Mouse (Mus musculus): Measurements from ENCODE around the gene Olfr878. TPM values are rescaled to one million over a fixed set of nuclear protein-coding genes. Genes with fewer than 3 reads are reported as not detected.

Gene Olfr878
- polyA plus RNA-seq (2016; fragmentation: Nextera tagmentation; extraction: Ambion mirVana): not detected in 2 replicates

DNA sequence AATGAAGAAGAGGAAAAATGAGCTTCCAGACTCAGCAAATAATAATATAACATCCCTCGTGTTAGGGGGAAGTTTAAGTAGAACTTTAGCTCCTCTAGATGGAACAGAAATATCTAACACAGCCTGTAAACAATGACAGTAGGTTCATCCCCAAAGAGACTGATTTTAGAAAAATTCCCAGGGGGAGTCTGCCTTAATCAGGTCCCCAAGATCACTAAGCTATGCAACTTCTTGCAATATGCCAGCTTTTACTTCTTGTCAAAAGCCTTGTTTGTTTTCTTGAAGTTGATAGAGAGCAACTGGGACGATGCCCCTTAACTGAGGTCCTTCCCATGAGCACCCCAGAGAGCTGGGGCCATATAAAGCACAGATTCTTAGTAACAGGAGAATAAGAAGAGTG, at the start of gene Olfr878:
Gene Olfr878, plus strand, starts transcription at position 301 of the 400 bp plus-strand sequence.
- Histone ChIP-seq H3K9ac (no peak within 1 kb of the TSS), H3K4me3 (no peak within 1 kb of the TSS), H3K4me1 (no peaks in the 10 kb centered on the region), H3K9me3 (replicated peaks) (no peaks in the 10 kb centered on the region), H3K4me2 (replicated peaks) (no peak within 1 kb of the TSS), H3K36me3 (no peaks in the 10 kb centered on the region), H3K27ac (no peak within 1 kb of the TSS), H3K27me3 (no peaks in the 10 kb centered on the region)
- no peak for ATAC-seq (ENCODE audit: low FRiP score)
- 81% methylated on average over 2 of the region's 2 CpGs for WGBS

GRCm38 (mm10) chr9:37870246-37870645, 47.4 kb upstream of the Olfr878 start:
- no peaks in the 10 kb centered on the region for H3K9me3 ChIP-seq (replicated peaks)
- H3K4me3 ChIP-seq: no peak overlapping the region
- no peak overlapping the region for H3K4me2 ChIP-seq (replicated peaks)
- 63% methylated on average over 1 of the region's 1 CpGs for WGBS
- ATAC-seq (ENCODE audit: low FRiP score): no peak
- no peaks in the 10 kb centered on the region for H3K27me3 ChIP-seq
- H3K36me3 ChIP-seq: no peaks in the 10 kb centered on the region
- no peaks in the 10 kb centered on the region for H3K4me1 ChIP-seq
- no peak overlapping the region for H3K9ac ChIP-seq
- H3K27ac ChIP-seq: no peak overlapping the region

DNA sequence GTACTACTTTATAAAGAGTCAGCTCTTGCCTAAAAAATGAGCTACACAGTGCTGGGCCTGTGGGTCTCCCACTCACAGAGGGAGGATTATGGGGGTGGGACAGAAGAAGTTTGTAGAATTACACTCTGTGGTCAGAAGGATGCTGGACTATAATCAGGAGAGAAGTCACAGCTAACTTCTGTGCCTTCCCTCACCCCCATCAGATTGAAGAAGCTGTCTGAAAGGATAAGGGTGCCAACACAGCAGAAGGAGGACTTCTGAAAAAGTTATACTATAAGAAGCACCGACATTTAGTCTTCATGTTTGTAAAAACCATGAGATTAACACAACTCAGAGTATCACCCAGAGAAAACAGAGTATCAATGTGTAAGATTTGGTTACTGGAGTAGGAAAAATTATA, 46.5 kb upstream of the Olfr878 start:
- ATAC-seq (ENCODE audit: low FRiP score): no peak
- no peak overlapping the region for H3K4me2 ChIP-seq (replicated peaks)
- H3K36me3 ChIP-seq: no peaks in the 10 kb centered on the region
- no peaks in the 10 kb centered on the region for H3K4me1 ChIP-seq
- no peak overlapping the region for H3K27ac ChIP-seq
- WGBS: 87% methylated on average over 1 of the region's 1 CpGs
- H3K9me3 ChIP-seq (replicated peaks): no peaks in the 10 kb centered on the region
- H3K9ac ChIP-seq: no peak overlapping the region
- no peak overlapping the region for H3K4me3 ChIP-seq
- H3K27me3 ChIP-seq: no peaks in the 10 kb centered on the region

- 77% methylated on average over 1 of the region's 1 CpGs for WGBS
- Histone ChIP-seq H3K4me2 (replicated peaks) (no peak overlapping the region), H3K4me3 (no peak overlapping the region), H3K9ac (no peak overlapping the region), H3K36me3 (no peaks in the 10 kb centered on the region), H3K27me3 (no peaks in the 10 kb centered on the region), H3K27ac (no peak overlapping the region), H3K9me3 (replicated peaks) (no peaks in the 10 kb centered on the region), H3K4me1 (no peaks in the 10 kb centered on the region)
- ATAC-seq (ENCODE audit: low FRiP score): no peak
Measured at GRCm38 (mm10) chr9:37871536-37871935, 46.1 kb upstream of the Olfr878 start.

DNA sequence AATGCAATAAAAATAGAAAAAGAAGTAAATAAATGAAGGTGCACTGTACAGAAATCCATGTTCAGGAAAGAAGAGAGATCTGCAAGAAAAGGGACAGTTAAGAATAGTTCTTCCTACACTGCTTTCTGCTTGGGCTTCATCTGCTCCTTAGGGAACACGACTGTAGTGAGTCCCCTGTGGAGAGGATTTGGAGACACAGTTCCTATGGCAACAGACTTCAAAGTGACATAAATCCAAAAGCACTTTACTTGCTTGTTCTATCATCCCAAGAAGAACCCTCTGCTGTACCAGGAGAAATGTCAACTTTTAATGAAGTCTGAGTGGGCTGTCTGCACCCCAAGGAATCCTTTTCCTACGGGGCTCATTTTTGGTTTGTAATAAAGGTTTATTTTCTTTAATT, 26.7 kb upstream of the Olfr878 start:
- H3K9me3 ChIP-seq (replicated peaks): no peaks in the 10 kb centered on the region
- H3K9ac ChIP-seq: no peak overlapping the region
- H3K4me2 ChIP-seq (replicated peaks): no peak overlapping the region
- 31% methylated on average over 2 of the region's 2 CpGs for WGBS
- H3K4me3 ChIP-seq: no peak overlapping the region
- no peak for ATAC-seq (ENCODE audit: low FRiP score)
- no peak overlapping the region for H3K27ac ChIP-seq
- H3K36me3 ChIP-seq: no peaks in the 10 kb centered on the region
- no peaks in the 10 kb centered on the region for H3K27me3 ChIP-seq
- no peaks in the 10 kb centered on the region for H3K4me1 ChIP-seq

- H3K27ac ChIP-seq: no peak within 1 kb of the TSS
- no peak within 1 kb of the TSS for H3K4me3 ChIP-seq
- H3K9ac ChIP-seq: no peak within 1 kb of the TSS
- no peaks in the 10 kb centered on the region for H3K9me3 ChIP-seq (replicated peaks)
- H3K36me3 ChIP-seq: no peaks in the 10 kb centered on the region
- H3K4me2 ChIP-seq (replicated peaks): no peak within 1 kb of the TSS
- ATAC-seq (ENCODE audit: low FRiP score): no peak
- H3K4me1 ChIP-seq: no peaks in the 10 kb centered on the region
- 27% methylated on average over 2 of the region's 2 CpGs for WGBS
- no peaks in the 10 kb centered on the region for H3K27me3 ChIP-seq
Measured at GRCm38 (mm10) chr9:37896661-37897060, 21.0 kb upstream of the Olfr878 start, which contains the start of gene Olfr145. Gene Olfr145 (plus strand): TSS chr9:37896724.

- ATAC-seq (ENCODE audit: low FRiP score): no peak
- H3K27me3 ChIP-seq: no peaks in the 10 kb centered on the region
- no peak overlapping the region for H3K9ac ChIP-seq
- no peaks in the 10 kb centered on the region for H3K36me3 ChIP-seq
- H3K4me2 ChIP-seq (replicated peaks): no peak overlapping the region
- WGBS: 78% methylated on average over 3 of the region's 3 CpGs
- no peaks in the 10 kb centered on the region for H3K4me1 ChIP-seq
- H3K27ac ChIP-seq: no peak overlapping the region
- no peak overlapping the region for H3K4me3 ChIP-seq
- H3K9me3 ChIP-seq (replicated peaks): no peaks in the 10 kb centered on the region
Measured at GRCm38 (mm10) chr9:37905555-37905954, 12.1 kb upstream of the Olfr878 start.

- H3K36me3 ChIP-seq: no peaks in the 10 kb centered on the region
- 68% methylated on average over 1 of the region's 1 CpGs for WGBS
- H3K4me3 ChIP-seq: no peak overlapping the region
- H3K9ac ChIP-seq: no peak overlapping the region
- H3K27me3 ChIP-seq: no peaks in the 10 kb centered on the region
- no peak for ATAC-seq (ENCODE audit: low FRiP score)
- no peaks in the 10 kb centered on the region for H3K4me1 ChIP-seq
- H3K9me3 ChIP-seq (replicated peaks): no peaks in the 10 kb centered on the region
- H3K27ac ChIP-seq: no peak overlapping the region
- H3K4me2 ChIP-seq (replicated peaks): no peak overlapping the region
Measured at GRCm38 (mm10) chr9:37918018-37918417, 378 bp downstream of the Olfr878 start.

DNA sequence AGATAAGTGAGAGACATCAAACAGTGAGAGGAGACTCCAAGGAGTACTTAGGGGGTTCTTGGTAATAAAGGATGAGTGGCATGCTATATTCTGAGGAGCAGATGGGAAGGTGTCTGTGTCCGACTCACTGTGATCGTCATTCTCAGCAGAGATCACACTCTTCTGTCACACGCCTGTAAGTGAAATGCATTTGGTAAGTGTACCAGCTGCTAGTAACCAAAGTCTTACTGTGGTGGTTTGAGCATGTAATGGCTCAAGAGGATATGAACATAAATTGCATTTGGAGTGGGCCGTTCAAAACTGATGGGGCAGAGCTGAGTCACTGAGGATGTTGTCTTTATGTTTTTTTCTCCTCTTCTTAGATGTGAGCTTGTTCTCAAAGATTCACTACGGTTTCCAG, 6.6 kb downstream of the Olfr878 start:
- H3K4me1 ChIP-seq: no peaks in the 10 kb centered on the region
- WGBS: 86% methylated on average over 5 of the region's 5 CpGs
- H3K27ac ChIP-seq: no peak overlapping the region
- no peak overlapping the region for H3K4me3 ChIP-seq
- H3K27me3 ChIP-seq: no peaks in the 10 kb centered on the region
- H3K4me2 ChIP-seq (replicated peaks): no peak overlapping the region
- no peaks in the 10 kb centered on the region for H3K9me3 ChIP-seq (replicated peaks)
- ATAC-seq (ENCODE audit: low FRiP score): no peak
- H3K36me3 ChIP-seq: no peaks in the 10 kb centered on the region
- H3K9ac ChIP-seq: no peak overlapping the region

GRCm38 (mm10) chr9:37925445-37925844, 7.8 kb downstream of the Olfr878 start:
- Histone ChIP-seq H3K9me3 (replicated peaks) (no peaks in the 10 kb centered on the region), H3K9ac (no peak overlapping the region), H3K36me3 (no peaks in the 10 kb centered on the region), H3K27me3 (no peaks in the 10 kb centered on the region), H3K27ac (no peak overlapping the region), H3K4me2 (replicated peaks) (no peak overlapping the region), H3K4me1 (no peaks in the 10 kb centered on the region), H3K4me3 (no peak overlapping the region)
- 71% methylated on average over 2 of the region's 2 CpGs for WGBS
- no peak for ATAC-seq (ENCODE audit: low FRiP score)

DNA sequence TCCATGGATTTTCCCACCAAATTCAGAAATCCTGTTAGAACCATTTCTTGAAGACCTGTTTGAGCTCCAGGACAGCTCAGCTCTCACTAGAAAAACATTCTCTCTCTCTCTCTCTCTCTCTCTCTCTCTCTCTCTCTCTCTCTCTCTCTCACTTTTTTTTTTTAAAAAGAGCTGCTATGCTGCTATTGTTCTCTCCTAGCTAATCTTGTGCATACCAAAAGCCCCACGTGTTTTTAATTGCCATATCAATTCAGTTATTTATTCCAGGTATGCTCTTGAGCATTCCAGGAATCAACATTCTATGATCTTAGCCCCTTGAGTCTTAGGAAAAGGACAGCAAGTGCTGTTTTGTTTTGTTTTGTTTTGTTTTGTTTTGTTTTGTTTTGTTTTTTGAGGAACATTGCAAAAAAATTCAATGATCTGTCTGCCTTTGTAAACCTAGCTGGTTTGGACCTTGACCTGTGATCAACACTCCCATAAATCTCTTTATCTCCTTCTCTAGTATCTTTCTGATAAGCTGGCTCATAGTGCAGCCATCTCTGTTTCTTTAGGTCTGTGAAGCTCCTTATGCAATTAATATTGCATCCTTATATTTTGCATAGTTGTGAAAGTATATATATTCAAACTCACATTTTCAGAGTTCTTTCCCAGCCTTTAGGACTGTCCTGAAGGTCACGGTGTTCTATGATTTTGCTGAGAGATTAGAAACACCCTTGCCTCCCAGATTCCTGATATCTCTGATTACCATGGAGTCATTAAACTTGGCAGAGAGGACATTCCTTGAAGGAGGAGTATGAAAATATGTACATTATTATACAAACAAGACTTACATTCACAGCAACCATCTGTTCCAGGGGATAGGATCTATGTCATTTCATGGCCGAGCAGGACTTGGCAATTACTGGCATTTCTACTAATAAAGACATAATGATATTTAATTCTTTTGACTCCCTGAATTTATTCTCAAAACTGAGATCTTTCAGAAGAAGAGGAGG, 8.7 kb downstream of the Olfr878 start:
- H3K4me2 ChIP-seq (replicated peaks): no peak overlapping the region
- no peaks in the 10 kb centered on the region for H3K9me3 ChIP-seq (replicated peaks)
- H3K9ac ChIP-seq: no peak overlapping the region
- WGBS: 63% methylated on average over 3 of the region's 3 CpGs
- no peaks in the 10 kb centered on the region for H3K27me3 ChIP-seq
- ATAC-seq (ENCODE audit: low FRiP score): no peak
- no peak overlapping the region for H3K27ac ChIP-seq
- H3K4me3 ChIP-seq: no peak overlapping the region
- H3K36me3 ChIP-seq: no peaks in the 10 kb centered on the region
- H3K4me1 ChIP-seq: no peaks in the 10 kb centered on the region

GRCm38 (mm10) chr9:37932519-37932918, 14.9 kb downstream of the Olfr878 start:
- WGBS: 4% methylated on average over 11 of the region's 11 CpGs
- H3K4me1 ChIP-seq: no peaks in the 10 kb centered on the region
- peak; percentile 72 for ATAC-seq (ENCODE audit: low FRiP score)
- H3K4me2 ChIP-seq (replicated peaks): no peak overlapping the region
- no peak overlapping the region for H3K27ac ChIP-seq
- no peaks in the 10 kb centered on the region for H3K36me3 ChIP-seq
- H3K9ac ChIP-seq: no peak overlapping the region
- H3K4me3 ChIP-seq: no peak overlapping the region
- no peaks in the 10 kb centered on the region for H3K9me3 ChIP-seq (replicated peaks)
- H3K27me3 ChIP-seq: no peaks in the 10 kb centered on the region

DNA sequence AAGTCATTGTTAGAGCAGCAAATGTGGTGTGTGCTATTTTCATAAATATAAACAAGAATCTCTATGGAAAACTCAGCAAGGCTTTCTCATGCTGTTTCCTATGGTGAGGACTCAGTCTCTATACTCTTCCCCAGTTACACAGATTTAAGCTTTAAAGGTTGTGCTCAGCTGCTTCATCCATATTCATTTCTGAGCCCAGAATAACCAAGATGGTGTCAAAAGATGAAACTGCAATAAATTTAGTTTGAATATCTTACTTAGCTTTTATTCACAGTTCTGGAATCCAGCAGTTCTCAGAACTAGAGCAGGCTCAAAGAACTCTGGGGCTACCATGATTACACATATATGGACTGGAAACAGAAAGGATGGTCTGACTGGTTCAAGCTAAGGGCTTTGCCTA, 16.5 kb downstream of the Olfr878 start:
- Histone ChIP-seq H3K36me3 (no peaks in the 10 kb centered on the region), H3K4me2 (replicated peaks) (no peak overlapping the region), H3K9ac (no peak overlapping the region), H3K27me3 (no peaks in the 10 kb centered on the region), H3K4me3 (no peak overlapping the region), H3K9me3 (replicated peaks) (no peaks in the 10 kb centered on the region), H3K27ac (no peak overlapping the region), H3K4me1 (no peaks in the 10 kb centered on the region)
- ATAC-seq (ENCODE audit: low FRiP score): no peak
